Mouse (Mus musculus): ENCODE results near the gene 4930469K13Rik.

- TF ChIP-seq POLR2A (IDR thresholded peaks at IDR 0.05; ENCODE audit: low read depth, low read length) (no peak), CTCF (IDR thresholded peaks at IDR 0.05; ENCODE audit: extremely low read depth, insufficient read depth, insufficient read length, insufficient replicate concordance) (no peak)
These were observed 142.4 kb downstream of the 4930469K13Rik start for GRCm38 (mm10) chr11:33955982-33956381.
